In the genomic region with DNA sequence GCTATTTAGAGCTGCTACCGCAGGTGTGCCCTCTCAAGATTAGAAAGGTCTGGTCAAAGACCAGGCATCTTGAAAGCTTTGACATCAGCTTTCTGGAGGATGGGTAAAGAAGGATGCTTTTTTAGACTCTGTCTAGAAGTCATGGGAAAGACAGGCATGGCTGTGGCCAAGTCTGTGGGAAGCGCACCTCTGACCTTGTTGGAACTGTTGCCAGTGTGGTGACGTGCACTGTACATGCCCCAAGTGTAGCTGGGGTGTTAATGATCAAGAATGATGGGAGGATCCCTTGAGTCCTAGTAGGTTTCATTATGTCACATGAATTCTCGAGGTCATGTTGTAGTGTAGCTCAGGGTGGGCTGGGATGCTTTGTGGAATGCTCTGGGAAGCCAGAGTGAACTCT, we compare ENCODE assay signal across 17 mouse cellular contexts.
DNase-seq lines count a peak whose midpoint lies in the region; ATAC-seq and TF ChIP-seq lines count a peak whose summit lies in the region.
"Had no signal": no experiment of that assay in that cellular context is flagged by ENCODE, and none has a peak within 500 bp of the region (broad histone marks: within the 10 kb centered on the region; RNA-seq: fewer than 3 reads in every experiment).

No protein-coding gene starts in this region.

- no peak for DNase-seq in heart, adult 9 months (ENCODE audit: low spot score in 2 of 2)
- no peak for DNase-seq in kidney, postnatal 0 days (ENCODE audit: low spot score)
- peak; percentile 43 for DNase-seq in 3T3-L1 (ENCODE audit: low read depth, low spot score)
- DNase-seq in B cell, adult 2 months: no peak
- no peak for DNase-seq in ovary, postnatal 36 days (ENCODE audit: low spot score)
- DNase-seq: adrenal gland, postnatal 10 days; cerebellum, adult 9-11 months; kidney, postnatal 4 days; liver; lung, postnatal 14 days; midbrain, embryonic 14.5 days; right cerebral cortex, postnatal 25 days; thymus, postnatal 36 days had no signal

- no peaks in the 10 kb centered on the region for H3K9me3 ChIP-seq in heart, embryonic 12.5 days (replicated peaks)
- no peaks in the 10 kb centered on the region for H3K9me3 ChIP-seq in kidney, postnatal 0 days (replicated peaks; ENCODE audit: low read length)
- no peaks in the 10 kb centered on the region for H3K9me3 ChIP-seq in kidney, embryonic 16.5 days (ENCODE audit: low read length)
- no peaks in the 10 kb centered on the region for H3K9me3 ChIP-seq in embryonic facial prominence, embryonic 15.5 days (replicated peaks)
- H3K9me3 ChIP-seq: hindbrain, embryonic 15.5 days had no signal

- no peak for TF ChIP-seq CTCF in kidney, postnatal 0 days (IDR thresholded peaks at IDR 0.05; ENCODE audit: low read depth)

- H3K9ac ChIP-seq in heart, embryonic 12.5 days: no peak overlapping the region
- no peak overlapping the region for H3K9ac ChIP-seq in kidney, postnatal 0 days (ENCODE audit: low read depth, low read length)
- H3K9ac ChIP-seq in kidney, embryonic 16.5 days (replicated peaks; ENCODE audit: low read length): no peak overlapping the region
- H3K9ac ChIP-seq in embryonic facial prominence, embryonic 15.5 days: no peak overlapping the region
- H3K9ac ChIP-seq: hindbrain, embryonic 15.5 days had no signal

- H3K4me1 ChIP-seq in heart, embryonic 12.5 days (replicated peaks): peaks cover 51% of the 10 kb centered on the region
- peaks cover 13% of the 10 kb centered on the region for H3K4me1 ChIP-seq in kidney, postnatal 0 days (replicated peaks; ENCODE audit: insufficient read depth, low read length)
- H3K4me1 ChIP-seq in kidney, embryonic 16.5 days (ENCODE audit: insufficient read depth, low read length): peaks cover 36% of the 10 kb centered on the region
- H3K4me1 ChIP-seq in embryonic facial prominence, embryonic 15.5 days: peaks cover 47% of the 10 kb centered on the region

- H3K27me3 ChIP-seq in heart, embryonic 12.5 days (replicated peaks): no peaks in the 10 kb centered on the region
- H3K27me3 ChIP-seq in kidney, postnatal 0 days (ENCODE audit: insufficient read depth, low read length): no peaks in the 10 kb centered on the region
- no peaks in the 10 kb centered on the region for H3K27me3 ChIP-seq in kidney, embryonic 16.5 days (ENCODE audit: insufficient read depth, low read length)
- no peaks in the 10 kb centered on the region for H3K27me3 ChIP-seq in embryonic facial prominence, embryonic 15.5 days
- H3K27me3 ChIP-seq: hindbrain, embryonic 15.5 days had no signal

- H3K4me2 ChIP-seq in heart, embryonic 12.5 days: no peak overlapping the region
- H3K4me2 ChIP-seq in kidney, postnatal 0 days (ENCODE audit: low read length): no peak overlapping the region
- H3K4me2 ChIP-seq in kidney, embryonic 16.5 days (replicated peaks; ENCODE audit: low read depth, low read length): no peak overlapping the region
- no peak overlapping the region for H3K4me2 ChIP-seq in embryonic facial prominence, embryonic 15.5 days (replicated peaks)
- H3K4me2 ChIP-seq: hindbrain, embryonic 15.5 days had no signal

- 69% methylated on average over 4 of the region's 4 CpGs for WGBS in heart, embryonic 12.5 days
- 65% methylated on average over 4 of the region's 4 CpGs for WGBS in kidney, postnatal 0 days
- 69% methylated on average over 4 of the region's 4 CpGs for WGBS in kidney, embryonic 16.5 days
- WGBS in embryonic facial prominence, embryonic 15.5 days: 67% methylated on average over 4 of the region's 4 CpGs

- H3K4me3 ChIP-seq in heart, embryonic 12.5 days: no peak overlapping the region
- H3K4me3 ChIP-seq in kidney, postnatal 0 days (replicated peaks; ENCODE audit: low read depth, low read length): no peak overlapping the region
- no peak overlapping the region for H3K4me3 ChIP-seq in kidney, embryonic 16.5 days (ENCODE audit: low read length)
- H3K4me3 ChIP-seq in embryonic facial prominence, embryonic 15.5 days (replicated peaks): no peak overlapping the region
- H3K4me3 ChIP-seq: hindbrain, embryonic 15.5 days had no signal

- H3K36me3 ChIP-seq in heart, embryonic 12.5 days: peaks cover 82% of the 10 kb centered on the region
- no peaks in the 10 kb centered on the region for H3K36me3 ChIP-seq in kidney, postnatal 0 days (ENCODE audit: insufficient read depth, low read length)
- no peaks in the 10 kb centered on the region for H3K36me3 ChIP-seq in kidney, embryonic 16.5 days (ENCODE audit: insufficient read depth, low read length)
- H3K36me3 ChIP-seq in embryonic facial prominence, embryonic 15.5 days: no peaks in the 10 kb centered on the region
- H3K36me3 ChIP-seq: hindbrain, embryonic 15.5 days had no signal

- H3K27ac ChIP-seq in heart, embryonic 12.5 days (ENCODE audit: poor library complexity, severe bottlenecking): peak overlapping the region; percentile 75
- H3K27ac ChIP-seq in kidney, postnatal 0 days: no peak overlapping the region
- no peak overlapping the region for H3K27ac ChIP-seq in kidney, embryonic 16.5 days (ENCODE audit: low read length)
- no peak overlapping the region for H3K27ac ChIP-seq in embryonic facial prominence, embryonic 15.5 days (replicated peaks)
- H3K27ac ChIP-seq: hindbrain, embryonic 15.5 days had no signal

- no peak for ATAC-seq in heart, embryonic 12.5 days (ENCODE audit: insufficient number of reproducible peaks, low FRiP score)
- 0 out of 2 replicates have a peak, but pooled peaks have one; percentile 8 for ATAC-seq in kidney, postnatal 0 days (replicated peaks; ENCODE audit: low FRiP score, low read depth)
- no peak for ATAC-seq in kidney, embryonic 16.5 days (ENCODE audit: low FRiP score, low TSS enrichment)
- ATAC-seq in embryonic facial prominence, embryonic 15.5 days (ENCODE audit: insufficient number of reproducible peaks, low FRiP score, low TSS enrichment, low read depth): peak; percentile 37; the same call in 1 of the 2 replicates

Comparison
In these comparisons a context has a peak if more than half of its experiments do, and no peak if none do; other contexts are left out.
1. ATAC-seq: peak in kidney, postnatal 0 days (single experiment) and embryonic facial prominence, embryonic 15.5 days (single experiment); none in heart, embryonic 12.5 days (single experiment) and kidney, embryonic 16.5 days (single experiment).